Mouse (Mus musculus) stomach, postnatal 0 days (tissue): ENCODE results near the gene Gm38431. TPM values are rescaled to one million over a fixed set of nuclear protein-coding genes. Genes with fewer than 3 reads are reported as not detected.

Experiments used
- ATAC-seq: fragments of 200-750 bp; cut with Nextera tagmentation; 2 replicates; pipeline ENCODE4 v1.8.0; 2017; ENCODE audit not compliant: low FRiP score, low TSS enrichment
- DNase-seq: peaks from one replicate; pipeline ENCODE4 v3.0.0-alpha.2; 2016; ENCODE audit warnings: low spot score
- H3K27ac ChIP-seq: fragments of 300-500 bp; sonication (generic); replicated peaks from 2 replicates; pipeline ENCODE4 v1.5.1; 2014; ENCODE audit warnings: mild to moderate bottlenecking, control low read depth
- H3K27me3 ChIP-seq: fragments of 300-500 bp; sonication (generic); 2 replicates; pipeline ENCODE4 v1.6.1; 2014; ENCODE audit warnings: low read length; ENCODE audit not compliant: control insufficient read depth, insufficient read depth
- H3K36me3 ChIP-seq: fragments of 300-500 bp; sonication (generic); 2 replicates; pipeline ENCODE4 v1.6.1; 2014; ENCODE audit warnings: low read length, mixed read lengths; ENCODE audit not compliant: control insufficient read depth, insufficient read depth
- H3K4me1 ChIP-seq: fragments of 300-500 bp; sonication (generic); replicated peaks from 2 replicates; pipeline ENCODE4 v1.6.1; 2014; ENCODE audit warnings: antibody characterized with exemption; ENCODE audit not compliant: control insufficient read depth, insufficient read depth
- H3K4me2 ChIP-seq: fragments of 300-500 bp; sonication (generic); replicated peaks from 2 replicates; pipeline ENCODE4 v1.6.1; 2014; ENCODE audit warnings: low read depth, mild to moderate bottlenecking, control low read depth, moderate library complexity
- H3K4me3 ChIP-seq: fragments of 300-500 bp; sonication (generic); 2 replicates; pipeline ENCODE4 v1.5.1; 2014; ENCODE audit warnings: low read depth, low read length, control low read depth
- H3K9ac ChIP-seq: fragments of 300-500 bp; sonication (generic); 2 replicates; pipeline ENCODE4 v1.6.1; 2014; ENCODE audit warnings: mild to moderate bottlenecking, low read length, control low read depth, mixed read lengths
- H3K9me3 ChIP-seq: fragments of 300-500 bp; sonication (generic); 2 replicates; pipeline ENCODE4 v1.6.1; 2016; ENCODE audit warnings: low read length; ENCODE audit not compliant: control insufficient read depth
- CTCF ChIP-seq: IDR thresholded peaks from 2 replicates; pipeline ENCODE4 v1.5.1; 2016; ENCODE audit warnings: antibody characterized with exemption, low read depth, mild to moderate bottlenecking, moderate library complexity
- EP300 ChIP-seq: optimal IDR thresholded peaks from 2 replicates; pipeline ENCODE3; 2016; ENCODE audit warnings: antibody characterized with exemption
- WGBS: fragments of 180-500 bp; shearing (Covaris S2); extraction: QIAGEN DNeasy Blood & Tissue Kit; methylation state at CpG from one replicate; pipeline ENCODE4 v1.1.7; 2014; 5-methylcytosine and 5-hydroxymethylcytosine counted together
- polyA plus RNA-seq: library from polyadenylated mRNA; unstranded; fragments of >200 nt; fragmentation: Nextera tagmentation; extraction: Ambion mirVana; gene quantifications from 2 replicates; pipeline ENCODE4 v1.2.1, GENCODE M21; 2015

The Gm38431 gene
- polyA plus RNA-seq, 1 experiment from 2014 or later = 0.28 TPM

GRCm38 (mm10) chr9:21100447-21101161 is 8.8 kb upstream of the Gm38431 start:
- DNase-seq (no peak), ATAC-seq (no peak)
- no peak for TF ChIP-seq EP300
- TF ChIP-seq CTCF = no peak
- Histone ChIP-seq H3K4me1 (no peaks in the 10 kb centered on the region), H3K27ac (no peak overlapping the region), H3K9ac (no peak overlapping the region; the same call in 1 of the 2 replicates), H3K4me2 (no peak overlapping the region), H3K4me3 (no peak overlapping the region), H3K27me3 (no peaks in the 10 kb centered on the region), H3K36me3 (no peaks in the 10 kb centered on the region), H3K9me3 (no peaks in the 10 kb centered on the region)
- 35% methylated on average over 15 of the region's 15 CpGs for WGBS

GRCm38 (mm10) chr9:21097793-21098192 is 6.0 kb upstream of the Gm38431 start:
- Histone ChIP-seq H3K9me3 (no peaks in the 10 kb centered on the region), H3K4me2 (no peak overlapping the region), H3K36me3 (no peaks in the 10 kb centered on the region), H3K4me3 (no peak overlapping the region), H3K27me3 (no peaks in the 10 kb centered on the region), H3K27ac (no peak overlapping the region), H3K4me1 (no peaks in the 10 kb centered on the region), H3K9ac (no peak overlapping the region)
- DNase-seq (peak; percentile 76), ATAC-seq (peak; percentile 82)
- WGBS = 48% methylated on average over 8 of the region's 8 CpGs
- no peak for TF ChIP-seq EP300
- TF ChIP-seq CTCF = no peak

- Histone ChIP-seq H3K27ac (no peak overlapping the region), H3K4me3 (no peak overlapping the region), H3K27me3 (no peaks in the 10 kb centered on the region), H3K4me1 (no peaks in the 10 kb centered on the region), H3K36me3 (no peaks in the 10 kb centered on the region), H3K9ac (no peak overlapping the region), H3K9me3 (no peaks in the 10 kb centered on the region), H3K4me2 (no peak overlapping the region)
- DNase-seq (no peak), ATAC-seq (no peak)
- TF ChIP-seq CTCF (no peak), EP300 (no peak)
- 91% methylated on average over 4 of the region's 4 CpGs for WGBS
Measured at GRCm38 (mm10) chr9:21095958-21096357, 4.2 kb upstream of the Gm38431 start.

- Histone ChIP-seq H3K9me3 (no peaks in the 10 kb centered on the region), H3K27ac (no peak overlapping the region), H3K9ac (no peak overlapping the region), H3K27me3 (no peaks in the 10 kb centered on the region), H3K4me3 (no peak overlapping the region), H3K4me2 (no peak overlapping the region), H3K36me3 (0 out of 2 replicates have a peak, but pooled peaks cover 1% of the 10 kb centered on the region), H3K4me1 (no peaks in the 10 kb centered on the region)
- 90% methylated on average over 9 of the region's 9 CpGs for WGBS
- no peak for ATAC-seq
- no peak for TF ChIP-seq CTCF
- TF ChIP-seq EP300 = no peak
- no peak for DNase-seq
Measured at GRCm38 (mm10) chr9:21093423-21093822, 1.6 kb upstream of the Gm38431 start.

- Histone ChIP-seq H3K36me3 (peaks cover 12% of the 10 kb centered on the region), H3K9me3 (no peaks in the 10 kb centered on the region), H3K4me3 (peak overlapping the region; percentile 76), H3K27me3 (no peaks in the 10 kb centered on the region), H3K4me2 (peak overlapping the region; percentile 69), H3K27ac (peak overlapping the region; percentile 84; the same call in 1 of the 2 replicates), H3K4me1 (no peaks in the 10 kb centered on the region), H3K9ac (peak overlapping the region; percentile 79)
- DNase-seq = peak; percentile 69
- peak; percentile 6 for ATAC-seq
- TF ChIP-seq EP300 = no peak
- TF ChIP-seq CTCF = no peak
- WGBS = 2% methylated on average over 24 of the region's 24 CpGs
Measured at GRCm38 (mm10) chr9:21090972-21091706, 658 bp downstream of the Gm38431 start.

- no peak for DNase-seq
- ATAC-seq = no peak
- no peaks in the 10 kb centered on the region for H3K27me3 ChIP-seq
- H3K9ac ChIP-seq = peak overlapping the region; percentile 79
- TF ChIP-seq EP300 = no peak
- TF ChIP-seq CTCF = no peak
- H3K27ac ChIP-seq = no peak overlapping the region
- peak overlapping the region; percentile 69 for H3K4me2 ChIP-seq
- H3K9me3 ChIP-seq = no peaks in the 10 kb centered on the region
- peak overlapping the region; percentile 76 for H3K4me3 ChIP-seq
- H3K4me1 ChIP-seq = no peaks in the 10 kb centered on the region
- 68% methylated on average over 1 of the region's 1 CpGs for WGBS
- H3K36me3 ChIP-seq = peaks cover 16% of the 10 kb centered on the region
Measured at GRCm38 (mm10) chr9:21090537-21090936, 1.3 kb downstream of the Gm38431 start.
